Mouse (Mus musculus) frontal cortex, adult 2 months (tissue): ENCODE results near the gene Sorl1. TPM values are rescaled to one million over a fixed set of nuclear protein-coding genes. Genes with fewer than 3 reads are reported as not detected.

Experiments used
- DNase-seq, 2 experiments: peaks; one replicate each; pipeline ENCODE4 v3.0.0; 2022; ENCODE audit warnings: low spot score in 1 of 2; ENCODE audit errors: extremely low spot score in 1 of 2
- polyA plus RNA-seq: library from polyadenylated mRNA; depleted of rRNA; stranded (reverse); fragments of >200 nt; gene quantifications from 2 replicates; pipeline ENCODE4 v1.2.3, GENCODE M21; 2012

Sorl1 gene
- polyA plus RNA-seq, 1 experiment: 63.5 TPM

DNA sequence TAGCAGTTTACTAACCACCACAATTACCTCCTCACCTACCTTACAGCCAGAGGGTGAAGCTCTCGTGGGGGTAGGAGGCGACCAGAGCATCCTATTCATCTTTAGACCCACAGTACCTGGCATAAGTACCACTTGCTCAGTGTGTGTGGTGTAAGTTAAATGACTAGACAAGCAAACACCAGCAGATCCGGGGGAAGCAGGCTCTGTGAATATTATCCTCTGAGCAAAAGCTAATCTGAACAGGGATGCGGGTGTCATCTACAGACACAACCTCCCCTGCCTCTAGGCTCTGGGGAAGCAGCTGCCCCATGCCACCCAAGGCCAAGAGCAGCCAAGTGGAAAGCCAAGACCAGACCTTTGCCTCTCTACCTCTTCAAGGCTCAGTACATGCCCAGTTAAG, 68.7 kb downstream of the Sorl1 start:
- DNase-seq: peak in 1 of 2 experiments; percentile 58

DNA sequence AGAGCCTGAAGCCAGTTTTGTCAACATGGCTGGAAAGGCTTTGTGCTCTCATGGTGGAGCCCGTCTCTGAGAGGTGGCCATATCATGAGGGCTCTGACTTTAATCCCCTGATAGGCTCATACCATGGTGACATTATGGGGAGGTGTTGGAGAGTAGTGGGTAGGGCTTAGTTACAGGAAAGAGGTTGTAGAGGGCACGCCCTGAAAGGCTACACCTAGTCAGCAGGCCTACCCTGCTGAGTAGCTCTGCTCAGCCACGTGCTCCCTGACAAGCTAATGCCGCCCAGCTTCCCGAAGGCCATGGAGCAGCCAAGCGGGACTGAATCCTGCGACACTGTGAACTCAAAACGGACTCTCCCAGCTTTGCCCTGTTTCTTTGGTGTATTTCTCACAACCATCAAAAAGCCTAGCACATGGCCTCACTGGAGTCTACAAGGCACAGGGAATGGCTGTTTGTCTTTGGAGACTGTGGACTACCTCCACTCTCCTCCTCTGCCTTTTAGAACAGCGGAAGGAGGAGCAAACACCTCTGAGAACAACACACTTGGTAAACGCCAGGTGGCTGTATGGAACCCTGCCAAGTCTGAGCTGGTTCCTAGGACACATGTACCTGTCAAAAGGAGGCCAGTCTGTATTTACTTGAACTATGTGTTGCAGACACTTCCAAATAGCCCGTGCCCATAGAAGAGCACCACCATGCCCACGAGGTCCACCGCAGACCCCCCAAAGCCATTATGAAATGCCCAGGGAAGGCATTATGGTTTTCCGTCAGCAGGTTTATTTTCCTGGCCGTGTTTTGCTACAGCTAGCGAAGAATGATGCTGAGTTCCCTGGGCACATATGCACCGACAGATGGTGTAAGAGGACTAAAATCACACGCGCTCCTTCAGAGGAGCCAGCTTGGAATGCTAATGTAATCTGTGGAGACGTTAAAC, 69.5 kb downstream of the Sorl1 start:
- peak; percentile 76 to 86 for DNase-seq

DNA sequence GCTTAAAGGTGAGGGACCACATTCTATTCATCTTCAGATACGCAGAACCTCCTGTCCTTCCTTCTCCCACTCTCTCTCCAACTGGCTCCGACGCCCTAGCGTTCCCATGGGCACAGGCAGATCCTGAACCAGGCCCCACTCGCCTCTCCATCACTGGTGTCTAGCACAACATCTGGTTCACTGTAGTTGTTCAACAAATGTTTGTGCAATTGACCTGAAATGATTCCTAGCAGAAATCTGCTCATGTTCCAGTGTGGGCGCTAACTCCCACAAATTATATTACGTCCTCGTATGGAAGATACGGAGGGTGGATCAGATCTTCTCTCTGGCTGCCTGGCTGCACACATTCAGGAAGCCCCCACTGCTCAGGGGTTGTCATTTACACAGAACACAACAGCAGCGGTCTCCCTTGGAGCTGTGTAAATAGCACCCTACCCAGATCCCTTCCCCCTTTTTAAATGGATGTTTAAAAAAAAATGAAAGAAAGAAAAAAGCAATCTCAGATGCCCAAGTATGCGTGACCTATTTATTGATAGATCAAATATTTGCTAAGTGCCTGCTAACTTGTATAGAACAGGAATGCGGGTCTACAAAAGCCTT, 70.4 kb downstream of the Sorl1 start:
- peak in 1 of 2 experiments; percentile 56 for DNase-seq

DNA sequence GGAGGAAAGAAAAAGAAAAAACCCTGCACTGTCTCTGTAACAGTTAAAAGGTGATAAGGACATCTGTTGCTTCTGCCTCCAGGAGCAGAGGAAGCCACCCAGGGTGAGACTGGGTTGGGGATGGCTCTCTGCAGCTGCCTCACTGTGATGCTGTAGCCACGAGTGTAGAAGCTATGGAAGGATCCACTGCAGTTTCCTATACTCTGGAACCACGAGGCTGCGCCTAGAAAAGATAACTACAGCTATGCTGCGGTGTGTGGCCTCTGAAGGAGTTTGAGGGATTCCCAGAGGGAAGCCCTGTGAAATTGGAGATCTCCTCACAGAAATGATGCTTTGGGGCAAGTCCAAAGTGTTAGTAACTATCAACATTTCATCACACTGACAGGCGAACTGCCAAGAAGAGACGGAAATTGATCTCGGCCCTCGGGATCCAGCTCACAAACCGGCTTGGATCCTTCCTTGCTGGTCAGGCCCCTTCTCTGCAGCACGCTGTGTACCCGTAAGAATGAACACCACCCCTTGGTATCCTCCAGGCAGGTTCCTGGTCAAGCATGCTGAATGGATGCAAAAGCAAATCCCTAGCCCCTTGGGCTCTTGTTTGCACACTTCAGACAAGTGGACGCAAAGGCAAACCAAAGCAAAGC, 71.3 kb downstream of the Sorl1 start:
- no peak for DNase-seq

DNA sequence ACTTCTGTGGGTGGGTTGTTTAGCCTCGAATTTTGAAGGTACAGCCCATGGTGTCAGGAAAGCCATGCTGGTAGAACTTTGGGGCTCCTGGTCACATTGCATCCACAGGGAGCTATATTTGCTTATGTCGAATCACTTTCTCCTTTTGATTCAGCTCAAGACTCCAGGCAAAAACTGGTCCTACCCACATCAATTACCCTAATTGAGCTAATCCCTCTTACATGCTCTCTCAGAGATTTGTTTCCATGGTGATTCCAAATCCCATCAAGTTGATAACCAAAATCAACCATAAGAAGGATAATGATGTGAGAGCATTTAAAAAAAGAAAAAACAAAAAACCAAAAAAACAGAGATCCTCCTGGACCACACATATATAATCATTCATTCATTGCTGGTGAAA, 75.6 kb downstream of the Sorl1 start:
- no peak for DNase-seq

DNA sequence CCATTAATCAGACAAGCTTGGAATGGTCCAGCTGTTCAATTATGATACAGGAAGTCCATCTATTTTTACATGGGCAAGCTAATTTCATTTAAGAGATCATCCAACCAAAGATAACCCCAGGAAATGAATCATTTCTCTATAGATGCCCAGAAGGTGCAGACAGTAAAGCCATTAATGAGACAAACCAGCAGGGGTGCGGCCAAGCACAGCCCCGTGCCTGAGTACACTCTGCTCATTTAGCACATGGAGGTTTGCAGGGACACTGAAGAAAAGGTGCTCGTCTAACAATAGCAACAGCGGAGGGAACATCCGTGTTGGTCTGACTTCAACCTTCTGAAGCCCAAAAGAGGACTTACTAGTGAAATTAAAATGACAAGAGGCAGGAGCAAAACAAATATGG, 76.3 kb downstream of the Sorl1 start:
- DNase-seq: no peak

DNA sequence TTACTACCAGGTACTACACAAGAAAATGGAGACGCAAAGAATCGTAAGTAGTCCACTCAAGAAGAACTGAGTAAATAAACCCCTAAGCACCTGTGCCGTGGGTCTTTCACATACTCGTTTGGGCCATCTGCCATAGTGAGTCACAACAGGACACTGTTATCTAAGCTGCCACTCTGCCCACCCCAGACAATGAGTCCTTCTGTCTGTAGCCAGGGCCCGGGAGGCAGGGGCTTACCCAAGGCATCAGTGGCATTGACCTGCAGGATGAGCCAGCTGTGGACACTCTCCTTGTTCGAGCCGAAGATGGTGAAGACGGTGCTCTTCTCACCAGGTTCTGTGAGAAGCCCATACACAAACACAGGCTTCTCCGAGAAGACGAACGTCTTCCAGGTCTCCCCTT, 77.8 kb downstream of the Sorl1 start:
- no peak for DNase-seq

DNA sequence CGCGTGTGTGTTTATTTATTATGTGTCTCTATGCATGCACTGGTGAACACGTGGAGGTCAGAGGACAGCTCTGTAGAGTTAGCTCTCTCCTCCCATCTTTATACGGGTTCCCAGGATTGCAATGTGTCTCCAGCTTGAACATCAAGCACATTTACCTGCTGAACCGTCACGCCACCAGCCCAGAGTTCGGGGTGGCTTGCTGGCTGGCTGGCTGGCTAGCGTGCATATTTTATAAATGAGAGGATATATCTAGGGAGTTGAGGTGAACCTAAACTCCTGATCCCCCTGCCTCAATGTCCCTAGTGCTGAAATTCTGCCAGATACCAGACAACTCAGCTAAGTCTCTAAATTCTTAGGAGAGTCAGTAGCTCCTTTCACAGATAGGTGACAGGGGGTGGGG, 79.4 kb downstream of the Sorl1 start:
- DNase-seq: no peak

DNA sequence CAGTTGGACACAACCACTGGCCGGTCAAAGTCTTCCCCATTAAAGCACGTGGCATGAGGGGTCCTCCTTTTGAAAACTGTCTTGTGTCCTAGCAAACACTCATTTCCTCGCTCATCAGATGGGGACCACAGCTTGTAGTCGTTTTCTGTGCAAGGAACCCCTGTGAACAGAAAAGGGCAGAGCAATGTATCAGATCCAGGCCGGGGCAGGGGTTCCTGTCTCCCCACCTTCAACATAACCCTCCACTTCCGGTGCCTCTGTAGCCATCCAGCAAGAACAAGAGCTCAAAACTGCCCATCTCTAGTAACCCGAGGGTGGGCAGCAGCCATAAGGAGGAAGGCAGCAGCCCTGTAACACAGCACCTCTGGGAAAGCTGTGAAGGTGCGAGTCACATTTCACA, 80.2 kb downstream of the Sorl1 start:
- no peak for DNase-seq

DNA sequence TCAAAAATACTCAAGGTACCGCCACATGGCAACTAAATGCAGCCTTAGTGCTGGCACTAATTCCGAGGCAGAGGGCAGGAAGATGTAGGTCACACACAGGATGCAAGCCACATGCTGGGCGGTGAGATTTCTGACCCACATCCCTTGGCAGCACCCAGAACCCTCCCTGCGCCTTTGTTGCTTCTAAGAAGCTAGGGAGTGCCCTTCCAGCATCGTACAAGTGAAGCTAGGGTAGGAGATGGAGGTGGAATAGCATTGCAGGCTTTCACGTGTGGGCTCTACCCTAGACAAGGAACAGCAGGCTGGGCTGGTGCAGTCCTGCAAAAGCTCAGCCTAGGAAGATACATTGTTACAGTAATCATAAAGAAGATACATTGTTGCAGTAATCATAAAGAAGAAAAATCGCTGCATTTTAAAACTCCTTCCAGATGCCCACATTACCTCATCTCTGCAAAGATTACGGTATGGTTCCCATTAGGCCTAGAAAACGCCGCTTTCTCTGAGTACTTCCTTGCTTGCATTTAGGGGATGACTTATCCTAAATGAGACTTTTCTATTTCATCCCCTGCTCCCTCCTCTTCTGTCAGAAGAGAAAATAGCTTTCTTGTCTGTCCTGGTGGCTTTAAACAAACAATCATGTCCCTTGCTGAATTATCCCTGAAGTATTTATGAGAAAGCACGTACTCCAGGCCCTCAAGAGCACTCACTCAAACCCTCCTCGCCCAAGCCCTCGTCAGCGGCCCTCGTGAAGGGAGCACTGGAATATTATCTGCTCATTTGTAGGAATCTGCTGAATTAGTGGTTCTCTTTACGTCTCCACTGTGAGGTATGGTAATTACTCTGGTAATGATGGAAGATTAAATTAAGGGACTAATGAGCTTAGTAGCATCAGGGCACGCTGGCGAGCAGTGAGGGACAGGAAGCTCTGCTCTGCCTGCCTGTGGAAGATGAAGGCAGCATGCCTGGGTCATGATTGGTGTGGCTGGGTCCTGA, 84.8 kb downstream of the Sorl1 start:
- peak in 1 of 2 experiments; percentile 35 for DNase-seq

DNA sequence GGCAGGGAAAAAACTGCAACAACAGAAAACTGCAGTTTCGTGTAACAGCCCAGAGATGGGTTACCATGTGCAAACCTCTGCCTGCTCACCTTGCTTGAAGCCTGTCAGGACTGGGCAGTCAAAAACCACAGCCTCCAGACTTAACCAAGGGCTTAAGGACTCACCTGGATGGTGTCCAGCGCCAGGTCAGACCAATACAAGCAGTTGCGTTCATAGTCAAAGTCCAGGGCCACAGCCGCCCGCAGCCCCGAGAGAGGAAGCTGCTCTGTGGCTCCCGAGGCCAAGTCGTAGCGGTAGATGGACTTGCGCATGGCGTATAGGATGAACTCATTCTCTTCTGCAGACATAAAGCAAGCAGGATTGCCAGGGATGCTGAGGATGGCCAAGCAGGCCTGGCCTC, 87.2 kb downstream of the Sorl1 start:
- DNase-seq: no peak

DNA sequence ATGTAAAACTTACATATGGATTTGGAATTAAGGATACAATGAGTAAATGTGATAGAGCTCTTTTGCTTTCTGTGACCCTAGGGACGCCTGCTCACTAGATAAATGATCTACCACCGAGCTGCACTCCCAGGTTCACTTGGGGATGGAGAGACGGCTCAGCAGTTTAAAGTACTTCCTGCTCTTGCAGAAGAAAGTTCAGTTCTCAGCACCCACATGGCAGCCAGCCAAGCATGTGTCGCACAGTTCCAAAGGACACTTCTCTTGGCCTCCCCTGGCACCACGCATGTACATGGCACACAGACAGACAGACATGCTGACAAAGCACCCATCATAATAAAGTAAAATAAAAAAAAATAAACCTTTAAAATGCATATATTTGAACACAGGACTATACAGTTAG, 88.1 kb downstream of the Sorl1 start:
- no peak for DNase-seq

DNA sequence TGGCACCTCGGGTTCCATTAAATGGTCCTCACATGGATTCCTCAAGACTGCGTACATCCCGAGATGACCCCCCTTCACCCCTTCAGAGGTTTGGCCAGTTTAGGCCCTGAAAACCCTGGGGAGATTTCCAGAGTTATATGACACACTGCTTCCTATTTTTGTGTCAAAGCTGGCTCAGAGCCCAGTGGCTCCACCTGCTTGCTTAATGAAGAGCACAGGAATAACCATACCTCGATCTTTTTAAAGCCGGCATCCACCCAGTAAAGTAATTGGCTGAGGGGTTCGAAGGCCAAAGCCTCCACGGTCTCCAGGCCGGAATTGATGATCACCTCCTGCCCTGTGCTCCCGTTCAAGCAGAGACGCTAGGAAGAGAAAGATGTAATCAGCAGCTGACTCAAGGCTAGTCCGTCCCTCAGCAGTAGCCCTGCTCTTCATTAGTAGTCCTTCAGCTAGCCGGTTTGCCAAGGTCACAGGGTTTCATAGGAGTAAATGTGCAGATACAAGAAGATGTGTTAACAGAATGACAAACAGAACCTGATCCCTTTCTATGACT, 88.8 kb downstream of the Sorl1 start:
- DNase-seq: no peak

DNA sequence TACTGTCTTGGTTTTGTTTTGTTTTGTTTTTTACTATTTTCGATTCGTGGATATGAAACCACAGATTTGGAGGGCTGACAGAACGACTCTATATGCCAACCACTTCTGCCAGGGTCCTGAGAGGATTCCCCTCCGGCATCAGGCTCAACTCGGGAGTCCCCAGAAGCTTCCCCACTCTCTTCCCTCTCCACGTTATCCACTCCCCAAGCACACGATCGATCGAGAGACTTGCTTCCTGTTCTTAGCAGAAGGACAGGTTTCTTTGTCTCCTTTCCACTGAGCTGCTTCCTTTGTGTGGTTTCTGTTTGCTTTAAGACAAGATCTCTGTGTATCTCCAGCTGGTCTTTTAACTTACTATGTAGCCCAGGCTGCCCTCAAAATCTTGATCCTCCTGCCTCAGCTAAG, 90.0 kb downstream of the Sorl1 start:
- no peak for DNase-seq

DNA sequence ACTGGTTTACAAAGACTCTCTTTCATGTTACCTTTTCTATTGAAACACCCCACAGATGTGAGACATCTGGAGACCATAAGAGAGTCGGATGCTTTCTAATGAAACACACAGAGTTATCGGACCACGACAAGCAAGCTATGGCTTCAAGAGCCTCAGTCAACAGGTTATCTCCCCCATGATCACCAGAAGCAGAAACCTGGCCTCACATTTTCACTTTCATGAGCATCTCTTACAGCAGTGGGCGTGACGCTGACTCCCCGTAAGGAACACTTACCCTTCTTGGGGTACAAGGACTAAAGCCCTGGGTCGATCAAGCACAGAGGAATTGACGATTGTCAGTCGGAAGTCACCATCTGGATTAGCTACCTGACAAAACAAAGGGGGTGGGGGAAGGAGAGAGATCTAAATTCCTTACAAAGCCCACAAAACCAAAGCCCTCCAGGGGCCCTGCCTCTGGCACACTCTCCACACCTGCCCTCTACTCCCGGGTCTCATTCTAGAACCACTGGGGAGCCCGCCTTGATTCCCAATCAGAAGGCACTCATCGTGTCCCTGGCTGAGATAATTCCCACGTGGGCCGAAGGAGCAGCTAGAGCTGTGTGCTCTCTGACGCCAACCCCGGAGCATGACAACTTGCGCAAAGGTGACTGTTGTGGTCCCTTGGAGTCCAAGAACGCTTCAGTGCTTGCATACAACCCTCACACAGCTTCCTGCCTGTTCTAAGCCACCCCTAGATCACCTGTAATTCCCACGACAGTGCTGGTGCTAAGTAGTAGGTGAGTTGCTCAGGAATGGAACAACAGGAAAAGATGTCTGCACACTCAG, 90.6 kb downstream of the Sorl1 start:
- DNase-seq: no peak

DNA sequence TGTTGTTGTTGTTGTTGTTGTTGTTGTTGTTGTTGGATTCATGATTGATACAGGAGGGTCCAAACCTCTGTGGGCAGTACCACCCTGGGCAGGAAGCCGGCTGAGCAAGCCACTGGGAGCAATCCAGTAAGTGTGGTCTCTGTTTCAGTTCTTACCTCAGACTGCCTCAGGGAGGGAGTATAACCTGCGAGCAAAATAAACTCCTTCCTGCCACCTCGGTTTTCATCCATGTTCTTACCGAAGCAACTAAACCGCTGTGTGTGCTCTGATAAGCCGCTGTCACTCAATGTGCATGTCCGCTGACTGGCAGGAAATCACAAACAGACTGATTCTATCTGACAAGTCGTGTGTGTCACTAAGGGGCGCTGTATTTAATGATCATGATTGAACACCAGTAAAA, 91.7 kb downstream of the Sorl1 start:
- no peak for DNase-seq

DNA sequence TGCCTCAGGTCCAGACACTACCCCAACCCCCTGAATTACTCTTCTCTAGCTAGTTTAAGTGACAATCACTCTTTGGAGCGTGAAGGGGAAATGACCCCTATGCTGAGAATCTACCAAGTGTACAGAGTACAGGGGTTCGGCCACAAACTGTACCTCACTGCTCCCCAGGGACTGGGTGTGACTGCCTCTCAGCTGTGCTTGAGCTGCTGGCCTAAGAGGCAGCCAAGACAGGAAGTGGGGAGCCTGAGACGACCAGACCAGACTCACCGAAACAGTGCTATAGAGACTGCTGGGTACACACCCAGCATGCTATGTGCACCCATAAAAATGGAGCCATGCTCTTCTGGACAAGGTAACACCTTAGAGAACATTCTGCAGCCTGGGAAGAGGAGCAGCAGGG, 95.3 kb downstream of the Sorl1 start:
- no peak for DNase-seq

DNA sequence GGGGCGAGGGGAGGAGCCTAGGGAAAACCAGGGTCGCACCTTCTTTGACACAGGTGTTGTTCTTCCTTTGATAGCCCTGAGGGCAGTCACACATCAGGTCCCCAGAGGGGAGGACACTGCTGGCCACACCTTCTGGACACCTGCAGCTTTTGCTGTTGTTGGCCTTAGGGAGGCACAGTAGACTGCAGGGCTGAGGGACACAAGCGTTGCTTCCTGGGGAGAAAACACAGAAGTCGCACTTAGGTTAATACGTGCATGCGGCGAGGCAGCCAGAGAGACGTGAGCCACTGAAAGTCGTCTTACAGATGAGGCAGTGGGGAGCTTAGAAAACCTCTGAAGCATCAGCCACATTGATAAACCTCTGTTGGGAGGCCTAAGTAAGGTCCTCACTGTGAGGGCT, 99.8 kb downstream of the Sorl1 start:
- DNase-seq: no peak

DNA sequence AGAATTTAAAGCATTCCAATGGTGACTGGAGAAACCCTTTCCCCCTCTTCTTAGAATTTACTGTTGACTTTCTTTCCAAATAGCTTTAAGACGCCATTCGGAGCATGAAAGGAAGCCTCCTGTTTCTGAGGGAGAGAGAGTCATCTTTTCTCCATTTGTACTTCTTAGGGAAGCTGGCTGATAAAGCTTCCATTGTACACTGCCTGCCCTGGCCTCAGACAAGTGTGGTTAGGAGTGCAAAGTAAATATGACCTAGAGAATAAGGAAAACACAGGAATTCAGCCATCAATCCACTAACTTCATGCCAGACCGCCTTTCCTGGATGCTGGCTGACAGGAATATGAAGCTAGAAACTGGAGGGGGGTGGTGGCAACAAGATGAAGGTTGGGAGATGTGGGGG, 100.7 kb downstream of the Sorl1 start:
- no peak for DNase-seq
